Mouse (Mus musculus) common myeloid progenitor, adult 5-6 weeks (primary cell): Measurements from ENCODE around the gene Tns2. TPM values are rescaled to one million over a fixed set of nuclear protein-coding genes. Genes with fewer than 3 reads are reported as not detected.
A peak's percentile ranks its signal among the peaks of the same experiment; 100 is the strongest.
"Not testable (repeated sequence)": the region's sequence is repeated elsewhere in the genome, so short reads cannot be mapped to it uniquely, and the experiment has no call there.

ENCODE experiments used
- ATAC-seq: replicated peaks from 2 replicates; pipeline ENCODE4 v1.8.0; 2016; ENCODE audit warnings: low read depth, mild to moderate bottlenecking, moderate TSS enrichment, inconsistent platforms; ENCODE audit not compliant: poor library complexity, severe bottlenecking
- total RNA-seq: library from RNA; stranded (forward); fragments of 200-1000, 187-1606 nt; gene quantifications from 2 replicates; pipeline ENCODE4 v1.2.3, GENCODE M21; 2017

Gene Tns2
- total RNA-seq, result not detected in 2 replicates

GRCm38 (mm10) chr15:102100161-102100981 lies at the start of gene Tns2:
TSS of gene Tns2 (plus strand) at chr15:102100413.
- peak; percentile 60 for ATAC-seq

GRCm38 (mm10) chr15:102051920-102052683 lies 48.1 kb upstream of the Tns2 start:
- ATAC-seq, result peak; percentile 91

- ATAC-seq, result no peak
Observed at GRCm38 (mm10) chr15:102056495-102057174, 43.6 kb upstream of the Tns2 start.

GRCm38 (mm10) chr15:102065661-102066325 lies 34.4 kb upstream of the Tns2 start:
- peak; percentile 97 for ATAC-seq

GRCm38 (mm10) chr15:102070476-102071467 lies 29.4 kb upstream of the Tns2 start:
- ATAC-seq, result peak; percentile 33; the same call in 1 of the 2 replicates

- no peak for ATAC-seq
Observed at GRCm38 (mm10) chr15:102072963-102073558, 27.2 kb upstream of the Tns2 start.

GRCm38 (mm10) chr15:102073559-102074069 lies 26.6 kb upstream of the Tns2 start, which contains the start of gene Eif4b:
TSS of gene Eif4b (plus strand) at chr15:102073773.
- peak; percentile 90 for ATAC-seq

GRCm38 (mm10) chr15:102074070-102074731 lies 26.0 kb upstream of the Tns2 start:
- peak; percentile 9 for ATAC-seq

GRCm38 (mm10) chr15:102074876-102075585 lies 25.2 kb upstream of the Tns2 start:
- ATAC-seq, result no peak

GRCm38 (mm10) chr15:102077111-102077677 lies 23.0 kb upstream of the Tns2 start:
- ATAC-seq, result no peak

- ATAC-seq, result no peak
Observed at GRCm38 (mm10) chr15:102079221-102079620, 21.0 kb upstream of the Tns2 start.

- not testable (repeated sequence) for ATAC-seq
Observed at GRCm38 (mm10) chr15:102079924-102080323, 20.3 kb upstream of the Tns2 start.

- no peak for ATAC-seq
Observed at GRCm38 (mm10) chr15:102080429-102080828, 19.8 kb upstream of the Tns2 start.

- ATAC-seq, result no peak
Observed at GRCm38 (mm10) chr15:102082148-102082547, 18.1 kb upstream of the Tns2 start.

GRCm38 (mm10) chr15:102083028-102083427 lies 17.2 kb upstream of the Tns2 start:
- ATAC-seq, result no peak

- no peak for ATAC-seq
Observed at GRCm38 (mm10) chr15:102089914-102090585, 10.2 kb upstream of the Tns2 start.
